Mouse (Mus musculus) heart, adult 2 months (tissue): ENCODE measurements at regions not wholly inside any gene's neighbourhood (a gene's known extent, or its start where the extent isn't known, plus 50 kb on each side); places are given as distances from the start of the nearest gene placed in this dataset.

Experiments used
- CTCF ChIP-seq: fragments of 200-600 bp; IDR thresholded peaks from 2 replicates; pipeline ENCODE4 v1.8.1; 2022; ENCODE audit warnings: antibody characterized with exemption, mild to moderate bottlenecking, moderate library complexity
- EP300 ChIP-seq: fragments of 200-500 bp; IDR thresholded peaks from 2 replicates; pipeline ENCODE4 v1.6.1; 2011; ENCODE audit warnings: low read depth, low read length, control low read depth; ENCODE audit not compliant: insufficient read depth
- POLR2A ChIP-seq: fragments of 200-500 bp; IDR thresholded peaks from 2 replicates; pipeline ENCODE4 v1.6.1; 2011; ENCODE audit warnings: mild to moderate bottlenecking, low read depth, low read length, control low read depth; ENCODE audit not compliant: insufficient read depth

GRCm38 (mm10) chr13:110562902-110563301, 168.1 kb downstream of the Plk2 start:
- TF ChIP-seq CTCF (no peak), POLR2A (0 out of 2 replicates have a peak, but pooled peaks have one; percentile 43), EP300 (peak; percentile 96)
